Mouse (Mus musculus) intestine, embryonic 15.5 days (tissue): ENCODE data around the gene Lrrtm3. TPM values are rescaled to one million over a fixed set of nuclear protein-coding genes. Genes with fewer than 3 reads are reported as not detected.

ENCODE experiments used
- ATAC-seq: fragments of 200-750 bp; cut with Nextera tagmentation; 2 replicates; pipeline ENCODE4 v1.8.0; 2017; ENCODE audit warnings: moderate TSS enrichment, moderate library complexity
- H3K27ac ChIP-seq: fragments of 300-500 bp; sonication (generic); 2 replicates; pipeline ENCODE4 v1.5.1; 2015; ENCODE audit warnings: mild to moderate bottlenecking, inconsistent platforms
- H3K27me3 ChIP-seq: fragments of 300-500 bp; sonication (generic); replicated peaks from 2 replicates; pipeline ENCODE4 v1.6.1; 2015; ENCODE audit warnings: inconsistent platforms
- H3K36me3 ChIP-seq: fragments of 300-500 bp; sonication (generic); 2 replicates; pipeline ENCODE4 v1.6.1; 2015; ENCODE audit warnings: inconsistent platforms
- H3K4me1 ChIP-seq: fragments of 300-500 bp; sonication (generic); replicated peaks from 2 replicates; pipeline ENCODE4 v1.6.1; 2015; ENCODE audit warnings: inconsistent platforms
- H3K4me2 ChIP-seq: fragments of 300-500 bp; sonication (generic); replicated peaks from 2 replicates; pipeline ENCODE4 v1.6.1; 2015; ENCODE audit warnings: mild to moderate bottlenecking, inconsistent platforms
- H3K4me3 ChIP-seq: fragments of 300-500 bp; sonication (generic); replicated peaks from 2 replicates; pipeline ENCODE4 v1.5.1; 2015; ENCODE audit warnings: inconsistent platforms
- H3K9ac ChIP-seq: fragments of 300-500 bp; sonication (generic); 2 replicates; pipeline ENCODE4 v1.6.1; 2015; ENCODE audit warnings: inconsistent platforms
- H3K9me3 ChIP-seq: fragments of 300-500 bp; sonication (generic); 2 replicates; pipeline ENCODE4 v1.6.1; 2016; ENCODE audit warnings: inconsistent platforms
- WGBS: fragments of 180-500 bp; shearing (Covaris S2); methylation state at CpG from one replicate; pipeline ENCODE4 v1.1.7; 2015; 5-methylcytosine and 5-hydroxymethylcytosine counted together
- polyA plus RNA-seq: library from polyadenylated mRNA; unstranded; fragments of >200 nt; fragmentation: Nextera tagmentation; extraction: Ambion mirVana; gene quantifications from 2 replicates; pipeline ENCODE4 v1.2.1, GENCODE M21; 2015

Lrrtm3 gene
- polyA plus RNA-seq, 1 experiment from 2014 or later = 4.0 TPM

DNA sequence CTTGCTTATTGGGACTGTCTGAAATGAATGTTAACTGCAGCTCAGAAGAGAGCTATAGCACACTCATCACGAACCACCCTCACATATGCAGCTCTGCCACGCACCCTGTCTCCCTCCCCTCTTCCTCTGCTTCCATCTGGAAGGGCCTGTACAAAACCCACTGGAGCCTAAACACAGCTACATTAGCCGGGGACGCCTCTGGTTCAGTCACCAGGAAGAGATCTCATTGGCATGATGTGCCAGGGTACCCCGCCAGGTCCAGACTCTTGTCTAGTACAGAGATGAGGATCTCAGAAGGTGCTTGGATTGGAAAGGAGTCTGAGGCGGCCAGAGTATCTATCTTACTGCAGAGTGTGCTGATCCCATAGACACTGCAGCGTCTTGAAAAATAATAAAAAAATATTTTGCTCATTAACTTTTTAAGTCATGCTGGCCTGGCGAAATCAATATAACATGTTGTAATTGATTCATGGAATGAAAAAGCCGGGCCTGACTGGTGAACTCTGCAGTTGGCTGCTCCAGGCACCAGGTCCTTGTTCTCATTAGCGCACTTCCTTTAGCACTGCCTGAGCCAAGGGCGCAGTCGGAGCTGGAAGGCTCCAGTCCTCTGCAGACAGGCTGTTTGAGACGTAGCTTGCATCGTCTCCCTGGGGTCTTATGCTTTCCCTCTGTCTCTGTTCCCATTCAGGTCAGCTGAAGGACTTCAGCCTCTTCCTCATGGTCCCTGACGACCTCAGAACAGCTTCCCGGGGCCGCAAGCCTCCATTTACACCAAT, 50.1 kb downstream of the Lrrtm3 start:
- no peak overlapping the region for H3K9ac ChIP-seq
- no peaks in the 10 kb centered on the region for H3K27me3 ChIP-seq
- WGBS = 81% methylated on average over 17 of the region's 17 CpGs
- H3K36me3 ChIP-seq = no peaks in the 10 kb centered on the region
- ATAC-seq = no peak
- H3K9me3 ChIP-seq = no peaks in the 10 kb centered on the region
- no peaks in the 10 kb centered on the region for H3K4me1 ChIP-seq
- no peak overlapping the region for H3K4me2 ChIP-seq
- no peak overlapping the region for H3K4me3 ChIP-seq
- no peak overlapping the region for H3K27ac ChIP-seq

DNA sequence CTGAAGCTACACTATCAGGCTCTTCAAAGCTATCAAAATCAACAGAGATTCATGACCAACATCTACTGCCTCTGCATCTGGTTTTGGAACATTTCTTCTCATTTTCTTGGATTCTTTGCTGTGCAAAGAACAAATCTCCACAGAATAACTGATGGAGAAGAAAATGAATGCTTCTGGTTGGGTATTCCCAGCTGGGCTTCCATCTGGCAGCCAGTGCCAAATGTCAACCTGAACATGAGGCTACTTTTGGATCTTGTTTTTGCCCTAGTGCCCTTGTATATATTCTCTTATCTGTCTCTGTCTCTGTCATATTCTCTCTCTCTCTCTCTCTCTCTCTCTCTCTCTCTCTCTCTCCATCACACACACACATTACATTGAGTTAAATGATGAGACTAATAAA, 59.2 kb downstream of the Lrrtm3 start:
- Histone ChIP-seq H3K36me3 (no peaks in the 10 kb centered on the region), H3K9me3 (no peaks in the 10 kb centered on the region), H3K4me2 (no peak overlapping the region), H3K4me1 (no peaks in the 10 kb centered on the region), H3K27me3 (no peaks in the 10 kb centered on the region), H3K27ac (no peak overlapping the region), H3K9ac (no peak overlapping the region), H3K4me3 (no peak overlapping the region)
- no peak for ATAC-seq

DNA sequence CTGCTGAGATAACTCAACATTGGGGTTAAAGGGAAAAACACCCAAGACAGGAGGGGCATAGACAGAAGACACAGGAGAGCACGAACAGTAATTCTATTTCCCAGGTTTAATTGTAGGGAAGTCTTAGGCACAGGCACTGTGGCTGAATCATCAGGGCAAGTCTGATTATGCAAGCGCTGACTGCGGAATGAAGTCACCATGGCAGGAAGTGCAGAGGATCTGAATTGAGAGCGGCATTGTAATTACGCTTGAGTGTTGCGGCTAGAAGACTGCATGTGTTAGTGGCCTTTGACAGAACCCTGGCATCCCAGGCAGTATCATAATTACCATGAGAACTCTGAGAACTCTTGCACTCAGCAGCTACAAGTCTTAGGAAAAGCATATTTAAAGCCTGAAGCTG, 66.7 kb downstream of the Lrrtm3 start:
- H3K27me3 ChIP-seq = no peaks in the 10 kb centered on the region
- H3K9ac ChIP-seq = no peak overlapping the region
- H3K4me1 ChIP-seq = no peaks in the 10 kb centered on the region
- H3K4me3 ChIP-seq = no peak overlapping the region
- H3K9me3 ChIP-seq = no peaks in the 10 kb centered on the region
- H3K36me3 ChIP-seq = no peaks in the 10 kb centered on the region
- H3K27ac ChIP-seq = no peak overlapping the region
- no peak overlapping the region for H3K4me2 ChIP-seq
- 81% methylated on average over 6 of the region's 6 CpGs for WGBS
- no peak for ATAC-seq

DNA sequence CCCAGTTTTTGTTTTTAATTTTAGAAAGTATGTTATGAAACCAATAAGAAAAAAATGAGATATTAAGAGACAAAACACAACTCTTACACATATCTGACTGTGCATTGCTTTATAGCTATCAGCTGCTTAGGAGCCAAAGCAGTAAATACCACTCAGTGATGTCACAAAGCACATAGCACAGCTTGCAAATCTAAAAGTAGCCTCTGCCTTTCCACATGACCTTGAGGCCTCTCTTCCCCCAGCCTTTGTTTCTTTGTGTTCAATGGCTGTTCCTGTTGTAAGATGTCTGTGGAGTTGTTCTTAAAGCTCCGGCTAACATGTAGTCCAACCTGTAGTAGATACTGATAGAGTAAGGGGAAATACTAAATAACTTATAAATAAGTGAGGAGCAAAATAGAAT, 69.7 kb downstream of the Lrrtm3 start:
- Histone ChIP-seq H3K9me3 (no peaks in the 10 kb centered on the region), H3K27ac (no peak overlapping the region), H3K4me2 (no peak overlapping the region), H3K36me3 (no peaks in the 10 kb centered on the region), H3K4me3 (no peak overlapping the region), H3K4me1 (no peaks in the 10 kb centered on the region), H3K9ac (no peak overlapping the region), H3K27me3 (no peaks in the 10 kb centered on the region)
- no peak for ATAC-seq
- WGBS = 81% methylated on average over 1 of the region's 1 CpGs

DNA sequence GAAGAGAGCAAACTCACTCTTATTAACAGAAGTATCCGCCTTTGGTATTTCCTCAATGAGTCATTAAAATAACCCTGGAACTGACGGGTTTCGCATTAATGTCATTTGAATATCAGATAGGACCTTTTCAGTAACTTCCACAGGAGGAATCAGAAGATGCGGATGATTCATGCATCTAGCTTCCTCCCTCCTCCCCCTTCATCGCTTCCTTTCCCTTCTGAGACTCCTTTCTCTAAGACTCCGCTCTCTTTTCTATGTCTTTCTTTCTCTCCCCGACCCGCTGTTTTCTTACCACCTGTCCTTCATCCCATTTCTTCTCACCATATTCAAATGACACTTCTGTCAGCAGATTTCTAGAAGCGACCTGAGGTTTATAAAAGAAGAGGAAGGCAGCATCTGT, 88.1 kb downstream of the Lrrtm3 start:
- Histone ChIP-seq H3K9ac (no peak overlapping the region), H3K4me3 (no peak overlapping the region), H3K27ac (no peak overlapping the region), H3K4me1 (no peaks in the 10 kb centered on the region), H3K27me3 (no peaks in the 10 kb centered on the region), H3K4me2 (no peak overlapping the region), H3K36me3 (no peaks in the 10 kb centered on the region), H3K9me3 (no peaks in the 10 kb centered on the region)
- no peak for ATAC-seq
- WGBS = 80% methylated on average over 9 of the region's 9 CpGs

DNA sequence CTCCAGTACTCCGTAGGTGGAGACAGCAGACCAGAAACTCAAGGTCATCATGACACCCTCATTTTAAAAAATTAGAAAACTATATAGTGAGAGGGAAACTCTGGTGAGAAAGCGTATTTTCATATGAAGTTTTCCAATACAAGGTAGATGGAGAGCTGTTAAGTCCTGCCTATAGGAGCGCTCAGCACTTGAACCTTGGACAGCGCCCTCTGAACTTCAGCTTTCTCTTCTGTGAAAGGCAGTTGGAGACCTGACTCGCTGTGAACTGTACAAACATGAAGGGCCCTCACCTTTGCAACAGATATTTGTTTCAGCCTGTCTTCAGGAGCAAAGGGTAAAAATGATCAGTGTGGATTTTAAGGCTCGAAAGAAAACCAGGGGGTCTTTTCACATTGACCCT, 88.5 kb downstream of the Lrrtm3 start:
- Histone ChIP-seq H3K9ac (no peak overlapping the region), H3K9me3 (no peaks in the 10 kb centered on the region), H3K4me3 (no peak overlapping the region), H3K27ac (no peak overlapping the region), H3K27me3 (no peaks in the 10 kb centered on the region), H3K36me3 (no peaks in the 10 kb centered on the region), H3K4me1 (no peaks in the 10 kb centered on the region), H3K4me2 (no peak overlapping the region)
- WGBS = 70% methylated on average over 6 of the region's 6 CpGs
- no peak for ATAC-seq

DNA sequence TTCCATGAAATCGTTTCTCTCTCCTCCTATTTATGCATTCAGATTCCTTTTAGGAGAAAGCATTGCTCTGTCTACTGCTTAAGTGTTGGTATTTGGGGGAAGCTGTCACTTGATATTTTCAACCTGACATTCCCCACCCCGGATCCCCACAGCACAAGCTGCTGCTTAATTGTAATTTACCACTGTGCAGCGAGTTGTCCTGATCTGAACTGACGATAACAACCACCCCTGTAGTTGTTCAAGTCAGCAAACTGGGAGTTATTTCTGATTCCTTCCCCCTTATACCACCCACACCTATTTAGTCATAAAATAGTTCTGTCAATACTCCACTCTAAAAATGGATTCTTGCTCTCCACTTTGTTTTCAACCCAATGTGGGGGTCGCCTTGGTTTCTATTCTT, 95.8 kb downstream of the Lrrtm3 start:
- Histone ChIP-seq H3K4me2 (no peak overlapping the region), H3K9me3 (no peaks in the 10 kb centered on the region), H3K4me1 (no peaks in the 10 kb centered on the region), H3K36me3 (no peaks in the 10 kb centered on the region), H3K27ac (no peak overlapping the region), H3K27me3 (no peaks in the 10 kb centered on the region), H3K9ac (no peak overlapping the region), H3K4me3 (no peak overlapping the region)
- WGBS = 77% methylated on average over 5 of the region's 5 CpGs
- ATAC-seq = no peak

DNA sequence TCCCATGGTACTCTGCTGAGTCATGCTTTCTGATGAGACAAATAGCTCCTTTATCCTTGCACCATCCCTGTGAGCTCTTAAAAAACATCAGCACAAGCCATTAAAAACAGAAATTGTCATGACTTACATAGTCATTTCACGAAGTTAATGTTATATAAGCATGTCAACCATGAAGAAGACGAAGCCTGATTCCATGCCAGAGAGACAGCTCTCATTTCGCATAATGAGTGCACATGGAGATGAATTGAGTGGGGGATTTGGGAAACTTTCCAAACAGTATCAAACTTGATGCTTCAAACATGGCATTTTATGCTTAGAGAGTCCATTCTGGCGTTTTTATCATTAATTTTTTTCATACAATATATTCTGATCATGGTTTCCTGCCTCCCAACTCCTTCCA, 104.5 kb downstream of the Lrrtm3 start:
- whole genome bisulfite sequencing = 77% methylated on average over 4 of the region's 4 CpGs
- Histone ChIP-seq H3K9ac (no peak overlapping the region), H3K4me3 (no peak overlapping the region), H3K9me3 (no peaks in the 10 kb centered on the region), H3K4me1 (no peaks in the 10 kb centered on the region), H3K27ac (no peak overlapping the region), H3K36me3 (no peaks in the 10 kb centered on the region), H3K4me2 (no peak overlapping the region), H3K27me3 (no peaks in the 10 kb centered on the region)
- no peak for ATAC-seq

DNA sequence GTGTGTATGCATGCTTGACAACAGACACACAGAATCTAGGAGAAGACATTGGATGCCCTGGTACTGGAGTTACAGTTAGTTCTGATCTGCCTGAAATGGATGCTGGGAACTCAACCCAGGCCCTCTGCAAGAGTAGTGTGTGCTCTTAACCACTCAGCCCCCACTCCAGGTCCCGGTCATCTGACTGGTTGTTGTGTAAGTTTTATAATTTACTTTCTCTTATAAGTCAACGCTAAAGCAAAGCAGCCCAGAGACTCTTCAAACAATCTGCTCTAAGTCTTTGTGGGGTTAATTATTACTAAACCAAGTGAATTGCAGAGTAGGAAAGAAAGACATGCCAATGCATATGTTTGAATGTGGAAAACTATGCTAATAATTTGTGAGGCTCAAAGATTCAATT, 110.7 kb downstream of the Lrrtm3 start:
- Histone ChIP-seq H3K4me1 (0 out of 2 replicates have a peak, but pooled peaks cover 3% of the 10 kb centered on the region), H3K36me3 (no peaks in the 10 kb centered on the region), H3K4me2 (no peak overlapping the region), H3K9ac (no peak overlapping the region), H3K27ac (no peak overlapping the region), H3K4me3 (no peak overlapping the region), H3K9me3 (no peaks in the 10 kb centered on the region), H3K27me3 (no peaks in the 10 kb centered on the region)
- ATAC-seq = no peak
- WGBS = 67% methylated on average over 2 of the region's 2 CpGs

DNA sequence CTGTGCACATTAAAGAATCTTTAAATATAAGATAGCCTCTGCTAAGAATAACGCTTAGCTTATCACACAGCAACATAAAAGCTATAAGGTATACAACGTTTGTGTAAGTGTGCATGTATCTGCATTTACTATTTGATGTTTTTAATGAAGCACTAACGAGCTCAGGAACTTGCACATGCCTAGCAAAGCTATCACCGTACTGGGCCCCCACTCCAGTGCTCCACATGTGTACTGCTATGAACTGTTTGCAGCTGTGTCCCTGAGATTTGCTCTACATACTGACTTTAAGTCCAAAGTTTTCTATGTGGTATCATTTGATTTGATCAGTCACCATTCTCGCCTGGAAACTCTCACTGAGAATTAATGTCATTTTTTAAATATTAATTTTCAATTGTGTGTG, 111.1 kb downstream of the Lrrtm3 start:
- H3K4me1 ChIP-seq = 0 out of 2 replicates have a peak, but pooled peaks cover 3% of the 10 kb centered on the region
- no peak for ATAC-seq
- no peak overlapping the region for H3K4me3 ChIP-seq
- no peaks in the 10 kb centered on the region for H3K9me3 ChIP-seq
- no peaks in the 10 kb centered on the region for H3K36me3 ChIP-seq
- 77% methylated on average over 5 of the region's 5 CpGs for WGBS
- no peak overlapping the region for H3K9ac ChIP-seq
- H3K4me2 ChIP-seq = no peak overlapping the region
- H3K27me3 ChIP-seq = no peaks in the 10 kb centered on the region
- H3K27ac ChIP-seq = no peak overlapping the region

DNA sequence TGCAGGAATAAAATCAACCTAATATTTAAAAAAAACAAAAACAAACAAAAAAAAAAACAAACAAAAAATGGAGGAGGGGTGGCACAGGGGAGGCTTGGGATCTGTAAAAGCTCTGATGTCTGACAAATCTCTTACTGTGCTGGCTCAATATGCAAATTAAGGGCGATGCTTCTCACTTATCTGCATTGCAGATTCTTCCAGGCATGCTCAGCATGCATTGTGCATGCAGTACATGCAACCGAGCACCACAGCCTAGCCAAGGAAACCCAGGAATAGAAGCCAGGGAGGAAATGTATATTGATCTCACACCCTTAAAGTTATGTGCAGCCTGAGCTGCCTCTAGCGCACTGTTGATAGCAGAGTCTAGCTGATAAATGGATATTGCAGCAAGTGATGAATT, 111.5 kb downstream of the Lrrtm3 start:
- Histone ChIP-seq H3K27ac (no peak overlapping the region), H3K36me3 (no peaks in the 10 kb centered on the region), H3K9ac (no peak overlapping the region), H3K4me2 (no peak overlapping the region; the same call in 1 of the 2 replicates), H3K4me3 (no peak overlapping the region), H3K4me1 (0 out of 2 replicates have a peak, but pooled peaks cover 3% of the 10 kb centered on the region), H3K9me3 (no peaks in the 10 kb centered on the region), H3K27me3 (no peaks in the 10 kb centered on the region)
- 37% methylated on average over 3 of the region's 3 CpGs for WGBS
- ATAC-seq = no peak

DNA sequence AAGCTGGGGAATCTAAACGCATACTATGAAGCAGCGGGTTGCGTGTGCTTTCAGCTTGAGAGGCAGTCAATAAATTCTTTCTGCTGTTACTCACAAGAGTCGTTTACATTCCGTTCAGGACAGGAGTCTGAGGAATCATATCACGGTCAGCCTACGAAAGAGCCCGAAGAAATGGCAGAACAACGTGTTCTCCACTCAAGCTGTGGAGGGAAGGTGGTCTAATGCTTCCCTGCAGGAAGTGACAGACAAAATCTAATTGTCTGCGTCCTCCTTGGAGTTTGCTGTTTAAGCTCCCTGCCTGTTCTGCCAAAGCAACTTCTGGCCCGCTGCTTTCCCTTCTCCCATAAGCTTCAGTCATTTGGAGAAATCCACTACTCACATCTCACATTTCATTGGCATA, 112.0 kb downstream of the Lrrtm3 start:
- H3K9me3 ChIP-seq = no peaks in the 10 kb centered on the region
- WGBS = 10% methylated on average over 11 of the region's 11 CpGs
- H3K4me2 ChIP-seq = peak overlapping the region; percentile 54
- no peaks in the 10 kb centered on the region for H3K36me3 ChIP-seq
- ATAC-seq = no peak
- peak overlapping the region; percentile 15 for H3K4me3 ChIP-seq
- H3K9ac ChIP-seq = no peak overlapping the region
- H3K27ac ChIP-seq = no peak overlapping the region
- H3K4me1 ChIP-seq = 0 out of 2 replicates have a peak, but pooled peaks cover 3% of the 10 kb centered on the region
- H3K27me3 ChIP-seq = no peaks in the 10 kb centered on the region

DNA sequence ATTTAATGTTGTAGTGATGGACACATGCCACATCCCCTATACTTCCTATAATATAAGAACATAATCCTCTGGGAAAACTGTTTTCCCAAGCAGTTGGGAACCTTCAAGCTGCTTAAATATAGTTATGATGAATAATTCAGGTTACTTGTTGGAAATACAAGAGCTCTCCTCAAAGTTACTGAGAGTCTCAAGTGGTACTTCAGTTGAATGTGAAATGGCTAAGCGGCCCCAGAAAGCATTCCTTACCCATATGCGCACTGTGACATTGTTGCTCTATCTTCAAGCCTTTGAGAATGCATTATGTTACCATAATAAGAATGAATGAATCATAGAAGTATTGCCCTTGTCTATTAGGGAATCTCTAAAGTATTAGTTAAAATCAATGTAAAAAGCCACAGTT, 117.8 kb downstream of the Lrrtm3 start:
- no peak overlapping the region for H3K4me2 ChIP-seq
- H3K4me1 ChIP-seq = no peaks in the 10 kb centered on the region
- no peak for ATAC-seq
- 97% methylated on average over 2 of the region's 2 CpGs for WGBS
- H3K4me3 ChIP-seq = no peak overlapping the region
- H3K9ac ChIP-seq = no peak overlapping the region
- H3K36me3 ChIP-seq = no peaks in the 10 kb centered on the region
- no peaks in the 10 kb centered on the region for H3K9me3 ChIP-seq
- H3K27me3 ChIP-seq = no peaks in the 10 kb centered on the region
- H3K27ac ChIP-seq = no peak overlapping the region
